Mouse (Mus musculus) Muller cell, postnatal 12 days (primary cell): ENCODE measurements around the gene 1700001O22Rik.

Experiments used
- DNase-seq: peaks from one replicate; pipeline ENCODE4 v3.0.0-alpha.2; 2015; ENCODE audit errors: inconsistent ontology term

Gene 1700001O22Rik

DNA sequence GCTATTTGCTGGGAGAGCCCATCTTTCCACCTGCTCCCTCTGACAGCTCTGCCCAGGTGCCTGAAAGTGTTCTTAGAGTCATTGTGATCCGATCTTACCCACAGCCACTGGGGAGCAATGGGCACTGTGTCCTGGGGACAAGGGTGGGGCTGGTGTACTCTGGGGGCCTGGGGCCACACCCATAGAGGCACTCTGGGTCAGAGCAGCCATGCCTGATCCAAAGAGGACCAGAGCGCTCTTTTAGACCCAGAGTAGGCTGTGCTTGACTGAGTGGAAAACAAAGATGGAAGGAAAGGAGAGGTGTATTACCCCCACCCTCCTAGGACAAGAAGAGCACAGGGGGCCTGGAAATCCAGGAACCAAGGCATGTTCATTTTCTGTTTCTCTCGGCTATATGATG, at the start of gene 1700001O22Rik:
Gene 1700001O22Rik (minus strand): TSS at position 58 of the 400 bp plus-strand sequence.
- DNase-seq = no peak

- no peak for DNase-seq
These were observed 49.4 kb upstream of the 1700001O22Rik start for GRCm38 (mm10) chr2:30852771-30853313.

DNA sequence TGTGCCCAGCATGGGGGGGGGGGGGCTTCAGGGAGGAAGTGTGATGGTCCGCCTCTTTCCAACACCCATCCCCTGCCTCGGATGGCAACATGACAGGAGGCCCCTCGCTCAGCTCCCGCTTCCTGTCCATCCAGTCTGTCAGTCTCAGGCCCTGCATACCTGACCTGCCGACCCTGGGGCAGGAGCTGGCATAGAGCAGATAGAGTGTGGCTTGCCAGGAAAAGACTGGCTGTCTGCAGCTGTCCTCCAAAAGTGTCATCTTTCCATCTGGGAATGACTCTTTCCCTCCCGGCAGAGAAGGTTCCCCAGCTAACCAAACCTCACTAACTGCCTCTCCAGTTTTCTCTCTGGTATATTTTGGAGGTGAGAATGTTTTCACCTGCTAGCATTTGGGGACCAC, 47.1 kb upstream of the 1700001O22Rik start:
- no peak for DNase-seq

GRCm38 (mm10) chr2:30848184-30848583, 44.7 kb upstream of the 1700001O22Rik start:
- DNase-seq = peak; percentile 86

GRCm38 (mm10) chr2:30846723-30847122, 43.3 kb upstream of the 1700001O22Rik start:
- no peak for DNase-seq

- no peak for DNase-seq
These were observed 42.8 kb upstream of the 1700001O22Rik start for GRCm38 (mm10) chr2:30846236-30846635.

DNA sequence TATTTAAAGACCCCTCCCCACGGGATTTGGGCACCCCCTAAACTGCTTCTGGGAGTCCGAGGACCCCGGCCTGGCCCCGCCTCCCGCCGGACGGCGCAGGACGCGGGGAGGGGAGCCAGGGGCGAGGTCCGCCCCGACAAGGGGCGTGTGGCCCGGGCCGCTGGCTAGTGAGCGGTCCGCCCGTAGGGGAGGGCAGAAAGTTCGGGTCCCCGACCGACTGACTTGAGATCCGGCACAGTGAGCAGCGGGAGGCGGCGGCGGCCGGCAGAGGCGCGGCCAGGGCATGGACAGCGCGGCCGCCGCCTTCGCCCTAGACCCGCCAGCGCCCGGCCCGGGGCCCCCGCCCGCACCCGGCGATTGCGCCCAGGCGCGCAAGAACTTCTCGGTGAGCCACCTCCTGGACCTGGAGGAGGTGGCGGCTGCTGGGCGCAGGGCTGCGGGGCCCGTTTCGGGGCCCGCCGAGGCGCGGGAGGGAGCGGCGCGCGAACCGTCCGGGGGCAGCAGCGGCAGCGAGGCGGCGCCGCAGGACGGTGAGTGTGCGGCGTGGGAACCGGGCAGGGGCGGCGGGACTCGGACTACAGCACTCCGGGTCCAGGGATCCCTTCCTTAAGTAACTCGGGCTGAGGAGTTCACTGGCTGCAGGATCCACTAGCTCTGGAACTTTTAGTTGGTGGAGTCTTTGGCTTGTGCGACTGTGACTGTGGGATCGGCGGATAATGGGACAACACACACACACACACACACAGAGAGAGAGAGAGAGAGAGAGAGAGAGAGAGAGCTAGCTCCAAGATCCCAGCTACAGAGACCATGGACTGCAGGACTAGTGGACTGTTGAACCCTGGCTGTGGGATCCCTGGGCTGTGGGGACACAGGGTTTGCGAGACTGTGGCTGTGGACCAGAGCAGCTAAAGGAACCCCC, 42.0 kb upstream of the 1700001O22Rik start:
- DNase-seq = peak; percentile 51

DNA sequence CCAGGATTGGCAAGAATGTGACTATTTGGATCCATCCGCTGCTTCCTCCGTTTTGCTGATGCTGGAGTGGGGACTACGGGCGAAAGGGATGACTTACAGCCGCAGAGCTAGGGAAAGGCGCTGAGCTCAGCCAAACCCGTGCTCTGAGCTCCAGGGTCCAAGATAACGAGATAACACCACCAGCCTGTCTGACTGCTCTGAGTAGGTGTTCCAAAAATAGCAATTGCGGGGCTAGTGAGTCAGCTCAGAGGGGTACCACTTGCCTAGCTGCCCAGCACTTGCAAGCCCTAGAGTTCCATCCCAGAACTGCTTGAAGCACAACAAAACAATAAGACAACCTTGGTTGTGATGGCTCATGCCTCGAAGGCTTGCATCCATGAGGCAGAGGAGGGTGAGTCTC, 39.2 kb upstream of the 1700001O22Rik start:
- DNase-seq = no peak

DNA sequence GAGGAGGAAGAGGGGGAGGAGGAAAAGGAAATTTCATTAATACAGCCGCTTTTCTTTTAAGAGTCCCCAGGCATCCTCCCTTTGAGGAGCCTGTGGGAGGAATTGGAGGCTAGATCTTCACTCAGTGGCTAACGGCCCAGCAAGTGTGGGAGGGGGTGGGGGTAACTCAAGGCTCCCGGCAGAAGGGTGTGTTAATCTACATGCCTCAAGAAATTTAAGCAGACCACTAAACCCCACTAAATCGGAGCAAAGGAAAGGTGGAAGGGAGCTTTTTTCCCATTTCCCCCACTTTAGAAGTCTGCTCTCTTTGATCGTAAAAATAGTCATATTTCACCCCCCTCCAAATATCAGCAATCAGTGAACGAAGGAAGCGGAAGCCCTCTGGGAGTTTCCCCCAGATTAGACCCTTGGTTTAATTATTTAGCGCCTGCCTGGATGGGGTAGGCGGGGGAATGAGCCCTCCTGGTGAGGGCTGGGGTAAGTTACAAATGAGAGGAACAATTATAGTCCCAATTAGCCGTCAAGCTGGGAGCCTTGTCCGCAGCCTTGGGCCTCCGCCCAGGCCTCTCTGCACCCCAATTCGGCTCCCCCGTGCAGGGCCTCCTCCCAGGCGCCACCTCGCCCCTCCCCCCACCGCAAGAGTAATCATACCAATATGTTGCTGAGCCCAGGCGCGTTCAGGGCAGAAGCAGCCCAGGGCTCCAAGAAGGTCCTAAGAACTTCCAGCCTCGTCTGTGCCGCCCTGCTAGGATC, 33.0 kb upstream of the 1700001O22Rik start:
- DNase-seq = peak; percentile 41

DNA sequence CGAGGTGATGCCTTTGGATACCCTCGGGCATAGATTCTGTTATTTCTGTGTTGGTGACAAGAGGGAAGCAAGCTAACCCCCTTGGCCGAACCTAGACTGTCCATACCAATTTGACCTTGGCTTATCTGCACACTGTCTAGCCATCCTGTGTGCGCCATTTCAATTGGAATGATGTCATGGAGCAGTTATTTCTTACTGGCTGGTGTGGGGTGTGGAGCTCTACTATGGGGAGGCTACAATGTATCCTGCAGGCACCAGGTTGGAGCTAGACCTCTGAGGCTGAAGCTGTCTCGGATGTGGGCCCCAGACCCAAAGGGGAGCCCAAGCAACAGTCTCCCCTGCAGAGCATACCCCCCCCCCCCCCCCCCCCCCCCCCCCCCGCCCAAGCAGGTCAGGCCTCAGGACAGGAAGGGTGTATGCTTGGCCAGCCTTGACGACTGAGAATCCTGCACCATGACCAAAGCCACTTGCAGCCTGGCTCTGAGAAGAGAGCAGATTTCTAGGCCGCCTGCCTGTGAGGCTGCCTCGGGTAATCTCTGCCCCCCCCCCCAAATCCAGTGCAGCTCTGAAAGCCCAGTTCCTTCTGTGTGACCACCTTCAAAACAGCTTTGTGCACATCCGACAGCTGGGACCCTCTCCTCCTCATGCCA, 31.0 kb upstream of the 1700001O22Rik start, which contains the start of gene Prrx2:
Gene Prrx2 (plus strand): TSS at position 600 of the 650 bp plus-strand sequence.
- DNase-seq = no peak

GRCm38 (mm10) chr2:30833644-30834043, 30.2 kb upstream of the 1700001O22Rik start:
- DNase-seq = no peak

DNA sequence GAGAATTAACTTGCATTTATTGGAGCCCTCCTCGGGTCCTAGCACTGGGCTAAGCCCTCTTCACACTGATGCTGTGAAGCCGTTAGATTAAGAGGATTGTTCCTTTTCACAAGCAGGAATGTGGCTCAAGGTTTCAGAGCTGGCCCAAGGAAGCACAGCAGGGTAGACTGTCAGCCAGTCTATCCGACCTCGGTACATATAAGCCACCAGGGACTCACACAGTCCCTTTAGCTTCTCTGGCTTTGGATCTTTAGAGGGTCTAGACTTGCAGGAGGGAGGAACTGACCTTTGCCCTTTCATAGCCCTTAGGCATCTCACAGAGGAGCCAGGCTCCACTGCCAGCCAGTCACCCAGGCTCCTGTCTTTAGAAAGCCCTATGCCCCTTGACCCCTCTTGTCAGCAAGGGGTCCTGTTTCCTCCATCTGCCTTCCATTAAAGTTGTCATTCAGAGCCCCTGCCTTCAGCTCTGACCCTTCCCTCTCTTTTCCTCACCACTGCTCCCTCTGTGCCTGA, 26.9 kb upstream of the 1700001O22Rik start, which contains the start of gene Asb6:
Gene Asb6 (minus strand): TSS at position 51 of the 513 bp plus-strand sequence.
- DNase-seq = no peak

DNA sequence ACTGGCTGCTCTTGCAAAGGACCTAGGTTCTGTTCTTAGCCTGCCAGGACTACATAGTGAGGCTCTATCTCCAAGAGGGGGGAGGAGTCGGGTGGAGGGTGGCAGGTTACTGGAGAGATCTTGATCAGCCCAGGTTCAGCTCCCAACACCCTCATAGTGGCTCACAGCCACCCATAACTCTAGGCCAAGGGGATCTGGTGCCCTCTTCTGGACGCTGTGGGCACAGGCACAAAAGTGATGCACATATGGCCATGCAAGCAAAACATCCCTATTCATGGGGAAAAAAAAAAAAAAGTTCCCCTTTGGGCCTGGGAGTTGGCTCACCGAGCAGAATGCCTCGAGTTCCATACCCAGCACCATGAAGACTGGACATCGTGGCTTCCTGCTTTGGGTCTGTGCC, 25.9 kb upstream of the 1700001O22Rik start:
- DNase-seq = no peak

DNA sequence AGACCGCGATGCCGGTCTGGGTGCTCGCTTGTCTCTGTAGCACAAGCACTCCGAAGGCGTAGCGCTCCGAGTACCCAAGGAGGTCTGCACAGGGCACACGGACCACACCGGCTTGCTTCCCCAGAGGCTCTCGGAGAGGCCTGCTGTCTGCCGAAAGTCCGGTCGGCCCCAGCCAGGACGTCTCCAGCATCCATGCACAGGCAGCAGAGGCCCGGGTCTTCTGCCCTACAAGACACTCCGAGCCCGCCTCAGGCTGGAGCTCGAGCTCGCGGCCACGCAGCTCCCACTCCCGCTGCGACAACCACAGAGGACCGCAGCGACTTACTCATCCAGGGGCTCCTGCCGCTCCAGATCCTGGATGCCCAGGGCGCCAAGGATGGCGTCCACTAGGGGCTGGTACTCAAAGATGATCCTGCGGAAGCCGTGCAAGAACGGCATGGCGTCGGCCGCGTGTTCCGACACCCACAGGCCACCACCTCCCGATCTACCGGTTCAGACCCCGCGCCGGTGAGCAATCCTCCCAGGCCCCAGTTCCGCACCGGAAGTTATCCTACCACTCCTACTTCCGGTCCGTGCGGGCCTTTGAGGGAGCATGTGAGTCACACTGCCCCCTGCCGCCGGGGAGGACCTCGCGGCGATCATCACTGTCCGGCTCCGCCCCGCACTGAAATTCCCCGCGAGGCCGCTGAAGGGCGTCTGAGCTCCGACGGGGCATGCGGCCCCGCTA, 24.5 kb upstream of the 1700001O22Rik start:
- peak; percentile 97 for DNase-seq

DNA sequence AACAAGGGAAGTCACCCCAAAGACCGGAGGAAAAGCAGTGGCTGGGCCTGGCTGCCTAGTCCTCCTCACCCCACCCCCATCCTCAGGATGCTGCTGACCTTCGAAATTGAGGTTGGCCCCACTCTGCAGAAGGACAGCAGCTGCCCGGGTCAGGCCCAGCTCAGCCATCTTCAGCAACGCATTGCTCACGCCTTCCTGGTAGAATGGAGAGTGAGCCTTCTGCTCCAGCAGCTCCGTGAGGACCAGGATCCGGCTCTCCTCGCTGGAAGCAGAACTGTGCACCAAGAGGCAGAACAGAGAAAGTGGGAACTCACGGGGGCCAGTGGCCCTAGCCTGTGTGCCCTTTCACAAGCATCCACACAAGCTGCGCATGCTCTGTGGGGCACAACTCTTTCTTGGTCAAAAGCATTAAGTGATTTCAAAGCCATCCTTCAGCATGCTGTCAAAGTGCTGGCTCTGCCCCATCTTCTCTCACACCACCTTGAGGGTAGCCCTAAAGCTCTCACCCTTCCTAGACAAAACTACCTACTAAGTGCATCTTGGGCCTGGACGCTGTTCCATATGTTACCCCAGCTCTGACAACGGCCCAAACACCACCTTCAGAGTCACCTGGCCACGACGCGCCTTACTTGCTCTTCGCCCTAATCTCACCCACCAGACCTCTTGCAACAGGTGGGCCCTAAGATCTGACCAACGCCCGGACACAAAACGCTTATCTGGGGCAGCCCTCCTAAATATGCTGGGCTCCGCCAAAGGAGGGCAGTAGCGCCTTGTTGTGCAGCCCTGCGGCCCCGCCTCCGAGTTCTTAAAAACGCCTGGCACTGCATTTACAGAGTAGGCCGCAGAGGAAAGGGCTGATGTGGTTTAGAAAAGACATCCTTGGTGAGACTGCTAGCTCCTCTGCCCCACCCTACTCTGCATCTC, 23.6 kb upstream of the 1700001O22Rik start:
- peak; percentile 78 for DNase-seq

DNA sequence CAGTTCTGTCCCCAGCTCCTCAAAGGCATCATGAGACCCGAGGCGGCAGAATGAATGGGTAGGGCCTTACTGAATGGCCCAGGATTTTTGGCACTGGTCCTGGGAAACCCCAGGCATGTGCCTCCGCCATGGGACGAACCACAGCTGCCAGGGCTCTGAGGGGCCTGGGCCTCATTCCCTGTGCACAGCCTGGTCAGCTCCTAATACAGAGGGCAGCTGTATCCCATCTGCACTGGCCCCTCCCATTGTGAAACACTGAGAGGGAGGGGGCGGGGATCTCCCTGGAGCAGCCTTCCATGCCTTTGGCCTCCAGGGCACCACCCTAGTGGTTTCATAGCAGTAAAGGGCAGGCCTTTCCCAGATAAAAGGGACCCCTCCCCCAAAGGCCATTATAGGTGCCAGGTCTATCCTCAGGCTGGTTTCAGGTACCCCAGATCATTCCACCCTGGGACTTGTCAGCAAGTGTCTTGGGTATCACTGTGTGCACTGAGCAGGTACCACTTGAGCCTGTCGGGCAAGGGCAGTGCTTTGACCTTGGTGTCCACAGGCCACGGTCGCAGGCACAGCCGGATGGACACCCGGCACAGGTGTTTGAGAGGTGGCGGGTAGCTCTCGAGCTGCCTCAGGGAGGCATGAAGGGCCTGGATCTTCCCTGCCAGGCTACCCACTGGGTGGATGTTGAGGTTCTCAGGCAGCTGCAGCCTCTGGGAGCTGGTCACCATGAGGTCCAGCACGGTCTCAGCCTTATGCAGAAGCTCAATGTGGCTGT, 20.1 kb upstream of the 1700001O22Rik start:
- DNase-seq = peak; percentile 91

GRCm38 (mm10) chr2:30822460-30822859, 19.0 kb upstream of the 1700001O22Rik start:
- no peak for DNase-seq

GRCm38 (mm10) chr2:30821073-30821472, 17.6 kb upstream of the 1700001O22Rik start:
- no peak for DNase-seq

GRCm38 (mm10) chr2:30819873-30820272, 16.4 kb upstream of the 1700001O22Rik start:
- no peak for DNase-seq
